Mouse (Mus musculus) fibroblast of lung, adult 2 months (primary cell): ENCODE data around the gene Wnt10b.

Experiments
- DNase-seq: peaks from one replicate; pipeline ENCODE4 v3.0.0-alpha.2; 2011; ENCODE audit warnings: low read depth

Wnt10b gene

GRCm38 (mm10) chr15:98729791-98730545 lies 48.0 kb downstream of the Wnt10b start:
- no peak for DNase-seq

GRCm38 (mm10) chr15:98728366-98728765 lies 49.6 kb downstream of the Wnt10b start:
- DNase-seq: no peak

- no peak for DNase-seq
Observed at GRCm38 (mm10) chr15:98727443-98728321, 50.3 kb downstream of the Wnt10b start, which contains the start of gene Fkbp11. Gene Fkbp11 (minus strand): TSS chr15:98728198.

GRCm38 (mm10) chr15:98726746-98727145 lies 51.2 kb downstream of the Wnt10b start:
- no peak for DNase-seq

- DNase-seq: no peak
Observed at GRCm38 (mm10) chr15:98726079-98726478, 51.9 kb downstream of the Wnt10b start.

GRCm38 (mm10) chr15:98724441-98724840 lies 53.5 kb downstream of the Wnt10b start:
- no peak for DNase-seq

GRCm38 (mm10) chr15:98722854-98723253 lies 55.1 kb downstream of the Wnt10b start:
- DNase-seq: no peak

GRCm38 (mm10) chr15:98722191-98722590 lies 55.8 kb downstream of the Wnt10b start:
- no peak for DNase-seq
